Mouse (Mus musculus) heart, embryonic 12.5 days (tissue): Measurements from ENCODE around the gene Pcdh7. TPM values are rescaled to one million over a fixed set of nuclear protein-coding genes. Genes with fewer than 3 reads are reported as not detected.
A peak's percentile ranks its signal among the peaks of the same experiment; 100 is the strongest.
"Not testable (repeated sequence)": the region's sequence is repeated elsewhere in the genome, so short reads cannot be mapped to it uniquely, and the experiment has no call there.

ENCODE experiments used
- ATAC-seq: fragments of 200-750 bp; cut with Nextera tagmentation; 2 replicates; pipeline ENCODE4 v1.8.0; 2017; ENCODE audit warnings: moderate TSS enrichment, moderate library complexity; ENCODE audit not compliant: insufficient number of reproducible peaks, low FRiP score
- H3K27ac ChIP-seq: fragments of 300-500 bp; sonication (generic); 2 replicates; pipeline ENCODE4 v1.5.1; 2016; ENCODE audit warnings: mild to moderate bottlenecking, moderate library complexity; ENCODE audit not compliant: poor library complexity, severe bottlenecking
- H3K27me3 ChIP-seq: fragments of 300-500 bp; sonication (generic); replicated peaks from 2 replicates; pipeline ENCODE4 v1.6.1; 2016; ENCODE audit warnings: mild to moderate bottlenecking, moderate library complexity
- H3K36me3 ChIP-seq: fragments of 300-500 bp; sonication (generic); 2 replicates; pipeline ENCODE4 v1.6.1; 2016; ENCODE audit warnings: mild to moderate bottlenecking, moderate library complexity
- H3K4me1 ChIP-seq: fragments of 300-500 bp; sonication (generic); replicated peaks from 2 replicates; pipeline ENCODE4 v1.6.1; 2016; ENCODE audit warnings: mild to moderate bottlenecking
- H3K4me2 ChIP-seq: fragments of 300-500 bp; sonication (generic); 2 replicates; pipeline ENCODE4 v1.6.1; 2016; ENCODE audit warnings: mild to moderate bottlenecking, moderate library complexity
- H3K4me3 ChIP-seq: fragments of 300-500 bp; sonication (generic); 2 replicates; pipeline ENCODE4 v1.5.1; 2016; ENCODE audit warnings: mild to moderate bottlenecking
- H3K9ac ChIP-seq: fragments of 300-500 bp; sonication (generic); 2 replicates; pipeline ENCODE4 v1.6.1; 2016; ENCODE audit warnings: mild to moderate bottlenecking, moderate library complexity
- H3K9me3 ChIP-seq: fragments of 300-500 bp; sonication (generic); replicated peaks from 2 replicates; pipeline ENCODE4 v1.6.1; 2016; ENCODE audit warnings: mild to moderate bottlenecking, moderate library complexity
- WGBS: fragments of 180-500 bp; shearing (Covaris S2); methylation state at CpG from one replicate; pipeline ENCODE4 v1.1.7; 2016; 5-methylcytosine and 5-hydroxymethylcytosine counted together
- polyA plus RNA-seq: library from polyadenylated mRNA; unstranded; fragments of >200 nt; fragmentation: Nextera tagmentation; extraction: Ambion mirVana; gene quantifications from 2 replicates; pipeline ENCODE4 v1.2.1, GENCODE M21; 2016

Pcdh7 gene
- 25.9 TPM in 2 replicates for polyA plus RNA-seq

- Histone ChIP-seq H3K27ac (peak within 1 kb of the TSS; percentile 99), H3K27me3 (no peaks in the 10 kb centered on the region), H3K9ac (peak within 1 kb of the TSS; percentile 87), H3K9me3 (no peaks in the 10 kb centered on the region), H3K4me2 (peak within 1 kb of the TSS; percentile 87), H3K4me3 (peak within 1 kb of the TSS; percentile 77), H3K36me3 (peaks cover 5% of the 10 kb centered on the region; the same call in 1 of the 2 replicates), H3K4me1 (no peaks in the 10 kb centered on the region)
- ATAC-seq = peak; percentile 44; the same call in 1 of the 2 replicates
- under 1% methylated on average over 70 of the region's 70 CpGs for whole genome bisulfite sequencing
Observed at GRCm38 (mm10) chr5:57717906-57718875, at the start of gene Pcdh7. Pcdh7 (plus strand) TSS chr5:57717967.

DNA sequence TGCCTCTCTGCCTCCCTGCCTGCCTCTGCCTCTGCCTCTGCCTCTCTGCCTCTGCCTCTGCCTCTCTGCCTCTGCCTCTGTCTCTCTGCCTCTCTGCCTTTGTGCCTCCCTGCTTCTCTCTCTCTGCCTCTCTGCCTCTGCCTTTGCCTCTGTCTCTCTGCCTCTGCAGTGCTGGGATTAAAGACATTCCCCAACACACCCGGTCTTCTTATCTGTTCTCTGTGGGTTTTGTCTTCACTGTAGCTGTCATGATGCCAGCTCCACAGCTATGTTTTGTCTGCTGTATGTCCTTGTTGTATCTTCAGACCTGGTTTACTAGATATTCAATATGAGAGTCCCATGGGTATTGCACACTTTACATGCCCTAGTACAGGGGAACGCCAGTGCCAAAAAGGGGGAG is 40.8 kb upstream of the Pcdh7 start:
- 53% methylated on average over 2 of the region's 2 CpGs for WGBS
- H3K36me3 ChIP-seq, H3K4me2 ChIP-seq, H3K4me1 ChIP-seq, H3K9me3 ChIP-seq, H3K4me3 ChIP-seq, ATAC-seq, H3K9ac ChIP-seq, H3K27me3 ChIP-seq, H3K27ac ChIP-seq: not testable (repeated sequence)

DNA sequence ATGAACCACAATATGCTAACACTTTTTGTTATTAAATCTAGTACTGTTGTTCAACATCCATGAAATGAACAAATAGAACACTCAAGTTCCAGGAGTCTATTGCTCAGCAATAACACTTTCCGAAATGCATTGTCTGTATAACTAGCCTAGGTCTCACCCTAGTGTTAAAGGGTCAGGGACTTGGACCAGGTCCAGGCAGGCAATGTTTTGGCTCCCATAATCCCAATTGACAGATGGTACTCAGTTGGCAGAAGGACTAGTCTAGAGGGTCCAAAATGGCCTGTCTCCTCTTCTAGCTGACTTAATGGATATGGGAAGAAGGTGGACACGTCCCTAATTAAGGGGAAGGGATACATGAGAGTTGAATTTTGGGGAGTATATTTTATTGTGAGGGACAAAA is 9.4 kb upstream of the Pcdh7 start:
- Histone ChIP-seq H3K27me3 (no peaks in the 10 kb centered on the region), H3K4me1 (no peaks in the 10 kb centered on the region), H3K27ac (no peak overlapping the region), H3K9me3 (no peaks in the 10 kb centered on the region), H3K9ac (no peak overlapping the region), H3K4me2 (no peak overlapping the region), H3K36me3 (no peaks in the 10 kb centered on the region), H3K4me3 (no peak overlapping the region)
- no peak for ATAC-seq
- 86% methylated on average over 2 of the region's 2 CpGs for WGBS

DNA sequence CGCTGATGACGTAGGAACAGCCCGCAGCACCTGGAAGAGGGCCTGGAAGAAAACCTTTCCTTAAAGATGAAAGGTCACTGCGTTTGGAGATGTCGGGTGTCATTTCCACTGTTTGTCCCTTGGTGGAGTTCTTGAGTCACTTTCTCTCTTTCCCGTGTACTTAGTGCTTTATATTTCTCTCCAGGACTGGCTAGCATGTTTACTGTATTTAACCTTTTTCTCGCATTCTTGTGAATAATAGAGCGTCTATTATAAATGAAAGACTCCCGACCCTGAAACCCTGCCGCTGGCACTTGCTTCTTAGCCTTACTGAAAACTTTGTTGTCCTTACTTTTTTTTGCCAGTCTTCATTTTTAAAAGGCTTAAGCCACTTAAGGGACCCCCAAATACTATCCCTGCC is 3.8 kb upstream of the Pcdh7 start:
- H3K4me3 ChIP-seq = peak overlapping the region; percentile 77
- H3K27ac ChIP-seq = no peak overlapping the region
- peak overlapping the region; percentile 60 for H3K9ac ChIP-seq
- H3K27me3 ChIP-seq = no peaks in the 10 kb centered on the region
- WGBS = 2% methylated on average over 10 of the region's 10 CpGs
- no peaks in the 10 kb centered on the region for H3K4me1 ChIP-seq
- H3K36me3 ChIP-seq = no peaks in the 10 kb centered on the region
- ATAC-seq = no peak
- no peaks in the 10 kb centered on the region for H3K9me3 ChIP-seq
- peak overlapping the region; percentile 87 for H3K4me2 ChIP-seq

GRCm38 (mm10) chr5:57714621-57715523 is 2.9 kb upstream of the Pcdh7 start:
- peak overlapping the region; percentile 87 for H3K4me2 ChIP-seq
- H3K9me3 ChIP-seq = no peaks in the 10 kb centered on the region
- H3K27me3 ChIP-seq = no peaks in the 10 kb centered on the region
- peak overlapping the region; percentile 77 for H3K4me3 ChIP-seq
- no peaks in the 10 kb centered on the region for H3K36me3 ChIP-seq
- H3K9ac ChIP-seq = peak overlapping the region; percentile 87
- WGBS = under 1% methylated on average over 43 of the region's 45 CpGs
- H3K4me1 ChIP-seq = no peaks in the 10 kb centered on the region
- ATAC-seq = peak; percentile 66
- peak overlapping the region; percentile 99 for H3K27ac ChIP-seq

- under 1% methylated on average over 52 of the region's 53 CpGs for WGBS
- H3K27ac ChIP-seq = peak overlapping the region; percentile 99
- peak overlapping the region; percentile 77 for H3K4me3 ChIP-seq
- no peaks in the 10 kb centered on the region for H3K27me3 ChIP-seq
- ATAC-seq = peak; percentile 65
- peak overlapping the region; percentile 87 for H3K9ac ChIP-seq
- H3K4me2 ChIP-seq = peak overlapping the region; percentile 87
- H3K36me3 ChIP-seq = no peaks in the 10 kb centered on the region
- H3K4me1 ChIP-seq = no peaks in the 10 kb centered on the region
- no peaks in the 10 kb centered on the region for H3K9me3 ChIP-seq
Observed at GRCm38 (mm10) chr5:57715524-57716400, 2.0 kb upstream of the Pcdh7 start.

DNA sequence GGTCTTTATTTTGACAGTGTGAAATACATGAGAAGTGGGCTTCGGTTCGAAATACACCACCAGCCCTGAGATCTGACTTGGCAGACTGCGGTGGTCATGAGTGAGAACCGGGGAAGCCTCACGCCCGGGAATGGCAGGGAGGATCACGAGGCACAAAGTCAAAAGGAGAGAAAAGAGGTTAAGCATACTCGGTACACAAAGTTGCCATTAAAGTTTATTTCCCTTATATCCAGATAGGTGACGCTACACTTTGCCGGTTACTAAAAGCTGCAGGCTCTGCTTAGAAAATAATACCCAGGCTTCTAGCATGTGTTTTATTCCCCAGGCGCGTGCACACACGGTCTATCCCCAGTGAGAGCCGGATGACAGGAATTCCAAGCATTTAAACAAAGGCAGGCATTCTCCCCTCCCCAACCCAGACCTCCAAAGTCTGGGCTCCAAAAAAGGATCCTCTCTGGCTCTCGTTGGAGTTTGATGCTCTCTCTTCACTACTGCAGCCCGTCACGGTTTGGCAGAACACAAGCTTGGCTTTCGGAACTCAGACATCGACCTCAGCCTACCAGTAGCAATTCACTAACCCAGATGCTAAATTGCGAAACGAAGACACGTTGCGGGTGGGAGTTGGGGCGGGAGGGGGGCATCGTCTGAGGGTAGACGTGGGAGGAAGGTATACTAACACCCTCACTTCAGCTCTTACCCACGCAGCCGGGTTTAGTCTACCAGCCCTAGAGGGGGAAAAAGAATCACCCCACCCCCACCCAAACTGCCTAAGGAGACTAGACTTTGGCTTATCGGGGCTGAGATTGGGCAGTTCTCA is 1.1 kb upstream of the Pcdh7 start:
- under 1% methylated on average over 29 of the region's 29 CpGs for WGBS
- Histone ChIP-seq H3K4me2 (peak overlapping the region; percentile 87), H3K36me3 (0 out of 2 replicates have a peak, but pooled peaks cover under 1% of the 10 kb centered on the region), H3K27ac (peak overlapping the region; percentile 99), H3K9me3 (no peaks in the 10 kb centered on the region), H3K9ac (peak overlapping the region; percentile 87), H3K4me1 (no peaks in the 10 kb centered on the region), H3K27me3 (no peaks in the 10 kb centered on the region), H3K4me3 (peak overlapping the region; percentile 77)
- no peak for ATAC-seq

GRCm38 (mm10) chr5:57717238-57717905 is 395 bp upstream of the Pcdh7 start:
- Histone ChIP-seq H3K4me3 (peak overlapping the region; percentile 77), H3K36me3 (peaks cover 5% of the 10 kb centered on the region; the same call in 1 of the 2 replicates), H3K4me2 (peak overlapping the region; percentile 87), H3K9me3 (no peaks in the 10 kb centered on the region), H3K27ac (peak overlapping the region; percentile 99), H3K4me1 (no peaks in the 10 kb centered on the region), H3K9ac (peak overlapping the region; percentile 87), H3K27me3 (no peaks in the 10 kb centered on the region)
- no peak for ATAC-seq
- WGBS = 1% methylated on average over 53 of the region's 53 CpGs

GRCm38 (mm10) chr5:57718876-57719593 is 1.3 kb downstream of the Pcdh7 start:
- peak overlapping the region; percentile 99 for H3K27ac ChIP-seq
- no peak for ATAC-seq
- H3K4me2 ChIP-seq = peak overlapping the region; percentile 87
- H3K27me3 ChIP-seq = no peaks in the 10 kb centered on the region
- H3K4me3 ChIP-seq = peak overlapping the region; percentile 77
- H3K9me3 ChIP-seq = no peaks in the 10 kb centered on the region
- WGBS = under 1% methylated on average over 53 of the region's 54 CpGs
- peaks cover 5% of the 10 kb centered on the region; the same call in 1 of the 2 replicates for H3K36me3 ChIP-seq
- H3K9ac ChIP-seq = peak overlapping the region; percentile 87
- no peaks in the 10 kb centered on the region for H3K4me1 ChIP-seq
